Mouse (Mus musculus) heart, adult 2 months (tissue): ENCODE measurements around the gene BC034090. TPM values are rescaled to one million over a fixed set of nuclear protein-coding genes. Genes with fewer than 3 reads are reported as not detected.

Experiments used
- DNase-seq, 2 experiments: peaks; one replicate each; pipeline ENCODE4 v3.0.0; 2021
- H3K27ac ChIP-seq: fragments of 200-600 bp; 2 replicates; pipeline ENCODE4 v1.8.1; 2022
- H3K27me3 ChIP-seq: fragments of 200-500 bp; 2 replicates; pipeline ENCODE4 v1.6.1; 2012; ENCODE audit warnings: mild to moderate bottlenecking, low read length, inconsistent platforms, mixed read lengths; ENCODE audit not compliant: control insufficient read depth, insufficient read depth
- H3K36me3 ChIP-seq: fragments of 200-500 bp; 2 replicates; pipeline ENCODE4 v1.6.1; 2012; ENCODE audit warnings: low read length, inconsistent platforms; ENCODE audit not compliant: control insufficient read depth, insufficient read depth
- H3K4me1 ChIP-seq: fragments of 200-500 bp; 2 replicates; pipeline ENCODE4 v1.6.1; 2011; ENCODE audit warnings: low read length; ENCODE audit not compliant: control insufficient read depth, insufficient read depth
- H3K4me3 ChIP-seq: fragments of 200-600 bp; 2 replicates; pipeline ENCODE4 v1.8.1; 2022
- H3K79me2 ChIP-seq: fragments of 200-500 bp; replicated peaks from 2 replicates; pipeline ENCODE4 v1.6.1; 2012; ENCODE audit warnings: mild to moderate bottlenecking, inconsistent platforms, low read length, moderate library complexity, mixed read lengths; ENCODE audit not compliant: control insufficient read depth, insufficient read depth
- H3K9ac ChIP-seq: fragments of 200-500 bp; 2 replicates; pipeline ENCODE4 v1.6.1; 2012; ENCODE audit warnings: low read depth, mild to moderate bottlenecking, control low read depth, inconsistent platforms, low read length, mixed read lengths
- CTCF ChIP-seq: fragments of 200-600 bp; IDR thresholded peaks from 2 replicates; pipeline ENCODE4 v1.8.1; 2022; ENCODE audit warnings: antibody characterized with exemption, mild to moderate bottlenecking, moderate library complexity
- EP300 ChIP-seq: fragments of 200-500 bp; IDR thresholded peaks from 2 replicates; pipeline ENCODE4 v1.6.1; 2011; ENCODE audit warnings: low read depth, low read length, control low read depth; ENCODE audit not compliant: insufficient read depth
- POLR2A ChIP-seq: fragments of 200-500 bp; IDR thresholded peaks from 2 replicates; pipeline ENCODE4 v1.6.1; 2011; ENCODE audit warnings: mild to moderate bottlenecking, low read depth, low read length, control low read depth; ENCODE audit not compliant: insufficient read depth
- WGBS: fragments of 180-500 bp; shearing (Covaris S2); methylation state at CpG from one replicate; pipeline ENCODE4 v1.1.7; 2018; 5-methylcytosine and 5-hydroxymethylcytosine counted together
- intact Hi-C: fragments of 180-260 bp; cut with DNase I; formaldehyde crosslinking; loops from one replicate; pipeline ENCODE4 v1.15.1; 2025
- polyA plus RNA-seq: library from polyadenylated mRNA; depleted of rRNA; stranded (reverse); fragments of >200 nt; gene quantifications from 2 replicates; pipeline ENCODE4 v1.2.3, GENCODE M21; 2012
- total RNA-seq, 2 experiments: library from RNA; stranded (reverse); gene quantifications; 2 replicates each; pipeline ENCODE4 v1.2.3; 2021

The BC034090 gene
- total and polyA plus RNA-seq, 3 experiments: 31.8 to 37.5 (median 37.2) TPM

DNA sequence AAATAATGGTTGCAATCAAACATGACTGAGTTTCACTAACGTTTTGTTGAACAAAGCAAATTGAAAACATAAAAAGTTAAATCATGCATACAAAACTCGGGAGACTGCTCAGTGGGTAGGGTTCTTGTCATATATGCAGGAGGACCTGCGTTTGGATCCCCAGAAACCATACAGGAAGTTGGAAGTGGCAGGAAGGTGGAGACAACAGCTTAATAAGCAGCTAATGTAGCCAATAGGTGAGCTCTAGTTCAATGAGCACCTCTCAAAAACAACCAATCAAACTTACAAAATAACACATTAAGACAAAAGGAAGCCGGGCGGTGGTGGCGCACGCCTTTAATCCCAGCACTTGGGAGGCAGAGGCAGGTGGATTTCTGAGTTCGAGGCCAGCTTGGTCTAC is 10.1 kb upstream of the BC034090 start:
- Histone ChIP-seq H3K27me3 (no peaks in the 10 kb centered on the region), H3K4me3 (no peak overlapping the region), H3K27ac (no peak overlapping the region), H3K79me2 (no peaks in the 10 kb centered on the region), H3K9ac (no peak overlapping the region), H3K36me3 (no peaks in the 10 kb centered on the region), H3K4me1 (no peaks in the 10 kb centered on the region; the same call in 1 of the 2 replicates)
- intact Hi-C loops: no loop called here
- DNase-seq: peak in 1 of 2 experiments; percentile 1
- no peak for TF ChIP-seq EP300
- no peak for TF ChIP-seq CTCF
- TF ChIP-seq POLR2A: no peak
- WGBS: 84% methylated on average over 8 of the region's 8 CpGs

- no peaks in the 10 kb centered on the region for H3K79me2 ChIP-seq
- peak in 1 of 2 experiments; percentile 1 for DNase-seq
- H3K9ac ChIP-seq: no peak overlapping the region
- H3K27ac ChIP-seq: no peak overlapping the region
- no peak overlapping the region for H3K4me3 ChIP-seq
- intact Hi-C loops: no loop called here
- 49% methylated on average over 12 of the region's 12 CpGs for WGBS
- no peaks in the 10 kb centered on the region for H3K27me3 ChIP-seq
- no peaks in the 10 kb centered on the region; the same call in 1 of the 2 replicates for H3K4me1 ChIP-seq
- H3K36me3 ChIP-seq: no peaks in the 10 kb centered on the region
- TF ChIP-seq POLR2A (no peak), EP300 (no peak), CTCF (no peak)
Observed at GRCm38 (mm10) chr1:155253126-155253525, 8.9 kb upstream of the BC034090 start.

DNA sequence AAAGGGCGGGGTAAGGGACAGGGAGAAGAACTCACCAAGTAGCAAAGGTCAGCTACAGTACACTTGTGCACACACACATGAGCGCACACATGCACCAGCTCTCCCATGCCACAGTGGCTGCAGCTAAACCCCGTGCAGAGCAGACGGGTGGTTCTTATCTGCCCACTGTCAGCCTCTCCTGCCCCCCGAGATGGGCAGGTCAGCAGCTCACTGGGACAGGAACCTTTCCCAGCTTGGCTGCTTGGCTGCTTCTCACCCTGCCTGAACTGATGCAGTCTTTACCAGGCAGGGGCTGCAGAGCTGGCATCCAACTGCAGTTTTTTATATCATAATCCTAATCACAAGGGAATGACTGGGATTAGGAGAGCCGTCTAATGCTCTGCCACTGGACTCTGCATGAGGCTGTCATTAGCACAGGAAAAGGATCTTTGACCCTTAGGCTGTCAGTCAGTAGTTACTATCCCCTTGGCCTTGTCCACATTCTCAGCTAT is 8.4 kb upstream of the BC034090 start:
- peak; percentile 1 to 15 for DNase-seq
- H3K27me3 ChIP-seq: no peaks in the 10 kb centered on the region
- WGBS: 45% methylated on average over 6 of the region's 6 CpGs
- H3K79me2 ChIP-seq: no peaks in the 10 kb centered on the region
- H3K36me3 ChIP-seq: no peaks in the 10 kb centered on the region
- no peaks in the 10 kb centered on the region; the same call in 1 of the 2 replicates for H3K4me1 ChIP-seq
- intact Hi-C loops: no loop called here
- H3K4me3 ChIP-seq: no peak overlapping the region
- H3K27ac ChIP-seq: no peak overlapping the region
- no peak for TF ChIP-seq EP300
- TF ChIP-seq CTCF: no peak
- no peak for TF ChIP-seq POLR2A
- no peak overlapping the region for H3K9ac ChIP-seq

DNA sequence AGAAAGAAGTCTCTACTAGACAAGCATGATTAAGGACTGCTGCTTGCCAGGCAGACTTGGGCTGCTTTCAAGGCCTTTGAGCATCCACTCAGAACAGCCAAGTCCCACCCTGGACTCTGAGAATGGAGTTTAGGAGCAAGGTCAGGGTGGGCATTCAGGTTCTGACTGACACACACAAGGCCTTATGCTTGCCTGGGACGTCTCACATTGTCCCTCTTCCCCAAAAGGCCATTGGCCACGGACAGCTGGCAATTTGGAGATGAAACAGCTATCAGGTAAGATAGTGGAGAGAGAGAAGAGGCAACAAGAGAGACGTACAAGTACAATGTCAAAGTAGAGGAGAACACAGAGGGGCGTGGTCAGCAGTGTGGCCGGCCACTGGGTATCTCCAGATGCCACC is 7.4 kb upstream of the BC034090 start:
- Histone ChIP-seq H3K4me1 (no peaks in the 10 kb centered on the region; the same call in 1 of the 2 replicates), H3K36me3 (no peaks in the 10 kb centered on the region), H3K9ac (no peak overlapping the region), H3K27ac (no peak overlapping the region), H3K27me3 (no peaks in the 10 kb centered on the region), H3K79me2 (no peaks in the 10 kb centered on the region), H3K4me3 (no peak overlapping the region)
- TF ChIP-seq EP300 (no peak), POLR2A (no peak), CTCF (no peak)
- DNase-seq: peak in 1 of 2 experiments; percentile 5
- intact Hi-C loops: no loop called here
- 61% methylated on average over 5 of the region's 5 CpGs for WGBS

DNA sequence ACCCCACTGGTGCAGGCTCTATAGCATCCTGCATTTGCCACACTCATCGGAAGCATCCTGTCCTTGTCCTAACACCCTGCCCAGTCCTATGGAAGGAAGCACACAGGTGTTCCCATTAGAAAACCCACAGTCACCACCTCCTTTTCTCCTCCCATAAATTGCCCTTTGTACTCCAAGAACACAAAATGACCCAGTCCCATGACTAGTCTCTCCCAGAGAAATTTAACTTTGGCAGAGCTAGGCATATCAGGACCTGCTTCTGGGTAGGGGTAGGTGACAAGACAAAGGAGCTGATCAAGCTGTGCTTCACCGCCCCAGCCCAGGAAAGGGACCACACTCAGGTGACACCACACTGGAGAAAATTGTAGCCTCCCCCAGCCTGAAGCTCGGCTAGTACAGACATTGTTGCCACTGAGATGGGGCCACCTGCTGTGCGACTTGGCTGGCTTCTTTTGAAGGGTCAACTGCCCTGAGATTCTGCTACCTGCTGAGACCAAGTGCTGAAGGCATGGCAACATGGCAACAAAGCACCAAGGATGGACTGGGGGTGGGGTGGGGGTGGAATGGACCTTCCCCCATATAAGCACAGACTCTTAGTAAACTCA is 6.4 kb upstream of the BC034090 start:
- intact Hi-C loops: no loop called here
- H3K27ac ChIP-seq: no peak overlapping the region
- DNase-seq: peak in 1 of 2 experiments; percentile 8
- TF ChIP-seq POLR2A: no peak
- TF ChIP-seq CTCF: no peak
- TF ChIP-seq EP300: no peak
- no peak overlapping the region for H3K9ac ChIP-seq
- H3K36me3 ChIP-seq: no peaks in the 10 kb centered on the region
- H3K79me2 ChIP-seq: no peaks in the 10 kb centered on the region
- no peak overlapping the region for H3K4me3 ChIP-seq
- H3K4me1 ChIP-seq: no peaks in the 10 kb centered on the region; the same call in 1 of the 2 replicates
- 59% methylated on average over 4 of the region's 4 CpGs for WGBS
- no peaks in the 10 kb centered on the region for H3K27me3 ChIP-seq

DNA sequence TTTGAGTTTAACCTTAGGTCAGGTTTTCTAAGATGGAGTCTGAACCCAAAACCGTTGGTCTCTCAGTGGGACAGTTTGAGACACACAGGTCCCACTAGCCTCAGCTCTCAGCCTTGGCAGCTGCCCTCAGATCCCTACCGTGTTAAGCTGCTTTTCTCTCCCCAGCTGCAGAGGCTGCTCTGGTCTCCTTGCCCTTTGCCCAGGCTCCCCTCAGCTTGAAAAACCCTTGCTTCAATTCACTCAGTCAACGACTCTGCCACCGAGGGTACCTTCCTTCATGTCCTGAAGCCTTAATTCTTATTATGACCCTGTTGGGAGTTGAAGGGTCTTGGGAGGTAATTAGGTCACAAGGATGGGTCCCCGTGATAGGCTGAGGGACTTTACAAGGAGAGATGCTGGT is 5.7 kb upstream of the BC034090 start:
- intact Hi-C loops: loop anchor here (5.0 kb wide), 1 partner anchor 32 kb away; no protein-coding TSS in a partner anchor
- Histone ChIP-seq H3K9ac (no peak overlapping the region), H3K27me3 (no peaks in the 10 kb centered on the region), H3K4me1 (peaks cover 2% of the 10 kb centered on the region), H3K36me3 (no peaks in the 10 kb centered on the region), H3K27ac (no peak overlapping the region), H3K4me3 (no peak overlapping the region), H3K79me2 (no peaks in the 10 kb centered on the region)
- 58% methylated on average over 5 of the region's 5 CpGs for WGBS
- no peak for DNase-seq
- TF ChIP-seq EP300 (no peak), CTCF (no peak), POLR2A (no peak)
